In genomic region chr2:140427283-140427682, GRCm38 (mm10) we compare ENCODE assay signal across 9 mouse cellular contexts. TPM values are rescaled to one million over a fixed set of nuclear protein-coding genes. Genes with fewer than 3 reads are reported as not detected.
DNase-seq lines count a peak whose midpoint lies in the region; ATAC-seq lines count a peak whose summit lies in the region.
"Had no signal": no experiment of that assay in that cellular context is flagged by ENCODE, and none has a peak within 500 bp of the region (broad histone marks: within the 10 kb centered on the region; RNA-seq: fewer than 3 reads in every experiment).

No protein-coding gene starts in this region.

- H3K4me1 ChIP-seq in lung, embryonic 16.5 days (replicated peaks; ENCODE audit: control insufficient read depth, insufficient read depth, low read length) = no peaks in the 10 kb centered on the region

- peak; percentile 28 for DNase-seq in gastrocnemius, adult 18-20 months (ENCODE audit: low spot score)
- no peak for DNase-seq in gastrocnemius, postnatal 4 days (ENCODE audit: low spot score in 2 of 2)
- peak; percentile 63 for DNase-seq in 416B (ENCODE audit: low read depth)
- peak; percentile 20 for DNase-seq in brain, embryonic 18.5 days (ENCODE audit: low read depth, low spot score)
- peak; percentile 18 for DNase-seq in telencephalon, adult 2 months (ENCODE audit: low read depth, low spot score)
- no peak for DNase-seq in frontal cortex, postnatal 25 days (ENCODE audit: low spot score in 2 of 2)

- H3K4me3 ChIP-seq in lung, embryonic 16.5 days (ENCODE audit: low read length) = no peak overlapping the region

- H3K9ac ChIP-seq in lung, embryonic 16.5 days (ENCODE audit: low read length) = no peak overlapping the region

- ATAC-seq in granulocyte monocyte progenitor cell, adult 5-6 weeks (replicated peaks; ENCODE audit: poor library complexity, severe bottlenecking) = peak; percentile 86
- ATAC-seq in lung, embryonic 16.5 days (ENCODE audit: low read depth) = 0 out of 2 replicates have a peak, but pooled peaks have one; percentile 38

- WGBS in lung, embryonic 16.5 days = 9% methylated on average over 4 of the region's 4 CpGs

- no peaks in the 10 kb centered on the region for H3K36me3 ChIP-seq in lung, embryonic 16.5 days (ENCODE audit: control insufficient read depth, insufficient read depth, low read length)

- H3K27ac ChIP-seq in lung, embryonic 16.5 days (ENCODE audit: low read length) = no peak overlapping the region

- no peaks in the 10 kb centered on the region for H3K27me3 ChIP-seq in lung, embryonic 16.5 days (ENCODE audit: control insufficient read depth, insufficient read depth, low read depth, low read length)

- H3K4me2 ChIP-seq in lung, embryonic 16.5 days (ENCODE audit: low read depth, low read length) = no peak overlapping the region

- H3K9me3 ChIP-seq in lung, embryonic 16.5 days (ENCODE audit: control insufficient read depth, low read length) = no peaks in the 10 kb centered on the region

RNA-seq across cellular contexts. Expression of gene Macrod2, which starts 32.2 kb away (rescaled TPM):
- 10 to 100 TPM; 16.6 to 19.0 TPM for total RNA-seq in gastrocnemius, adult 18-20 months (2021)
- total RNA-seq in gastrocnemius, postnatal 4 days (2021) = 10 to 100 TPM; 17.3 to 17.4 TPM
- 1.6 and 3.0 TPM in 2 replicates for total RNA-seq in granulocyte monocyte progenitor cell, adult 5-6 weeks (2014; fragmentation: Nextera tagmentation)
- total RNA-seq in granulocyte monocyte progenitor cell, adult 5-6 weeks (2017) = 6.8 and 8.7 TPM in 2 replicates
- 31.4 and 32.1 TPM in 2 replicates for polyA plus RNA-seq in lung, embryonic 16.5 days (2015; fragmentation: Nextera tagmentation; extraction: Ambion mirVana)

RNA-seq across cellular contexts. Expression of gene Sel1l2, which starts 37.8 kb away (rescaled TPM):
- total RNA-seq in gastrocnemius, adult 18-20 months (2021) = under 1 TPM in 1 of 2 experiments, not detected in 1; 0.19 TPM
- not detected for total RNA-seq in gastrocnemius, postnatal 4 days (2021)
- total RNA-seq in granulocyte monocyte progenitor cell, adult 5-6 weeks (2014; fragmentation: Nextera tagmentation) = not detected in 2 replicates
- total RNA-seq in granulocyte monocyte progenitor cell, adult 5-6 weeks (2017) = not detected in 2 replicates
- not detected in 2 replicates for polyA plus RNA-seq in lung, embryonic 16.5 days (2015; fragmentation: Nextera tagmentation; extraction: Ambion mirVana)
- total RNA-seq: layer of hippocampus, adult 18-20 months had no signal

Comparison
In these comparisons a context has a peak if more than half of its experiments do, and no peak if none do; other contexts are left out.
1. DNase-seq: peak in gastrocnemius, adult 18-20 months (single experiment), 416B (single experiment), brain, embryonic 18.5 days (single experiment) and telencephalon, adult 2 months (single experiment); none in gastrocnemius, postnatal 4 days (0 of 2) and frontal cortex, postnatal 25 days (0 of 2).